Mouse (Mus musculus) heart, postnatal 0 days (tissue): ENCODE data around the gene 2310039H08Rik. TPM values are rescaled to one million over a fixed set of nuclear protein-coding genes. Genes with fewer than 3 reads are reported as not detected.

Experiments
- ATAC-seq: fragments of 200-750 bp; cut with Nextera tagmentation; 2 replicates; pipeline ENCODE4 v1.8.0; 2017; ENCODE audit warnings: low read depth, moderate number of reproducible peaks, moderate library complexity; ENCODE audit not compliant: insufficient read depth
- DNase-seq: peaks from one replicate; pipeline ENCODE4 v3.0.0-alpha.2; 2016; ENCODE audit warnings: low spot score
- H3K27ac ChIP-seq: fragments of 300-500 bp; sonication (generic); 2 replicates; pipeline ENCODE4 v1.5.1; 2014; ENCODE audit warnings: low read depth, mild to moderate bottlenecking
- H3K27me3 ChIP-seq: fragments of 300-500 bp; sonication (generic); 2 replicates; pipeline ENCODE4 v1.6.1; 2014; ENCODE audit warnings: low read length, mixed read lengths; ENCODE audit not compliant: control insufficient read depth, insufficient read depth
- H3K36me3 ChIP-seq: fragments of 300-500 bp; sonication (generic); replicated peaks from 2 replicates; pipeline ENCODE4 v1.6.1; 2014; ENCODE audit warnings: low read length, mixed read lengths; ENCODE audit not compliant: control insufficient read depth, insufficient read depth
- H3K4me1 ChIP-seq: fragments of 300-500 bp; sonication (generic); 2 replicates; pipeline ENCODE4 v1.6.1; 2014; ENCODE audit warnings: antibody characterized with exemption; ENCODE audit not compliant: control insufficient read depth, insufficient read depth
- H3K4me2 ChIP-seq: fragments of 300-500 bp; sonication (generic); 2 replicates; pipeline ENCODE4 v1.6.1; 2014; ENCODE audit warnings: low read depth, mild to moderate bottlenecking, low read length, moderate library complexity
- H3K4me3 ChIP-seq: fragments of 300-500 bp; sonication (generic); 2 replicates; pipeline ENCODE4 v1.5.1; 2014; ENCODE audit warnings: low read depth, low read length
- H3K9ac ChIP-seq: fragments of 300-500 bp; sonication (generic); replicated peaks from 2 replicates; pipeline ENCODE4 v1.6.1; 2014; ENCODE audit warnings: low read depth, low read length, mixed read lengths
- H3K9me3 ChIP-seq: fragments of 300-500 bp; sonication (generic); replicated peaks from 2 replicates; pipeline ENCODE4 v1.6.1; 2016; ENCODE audit warnings: low read length; ENCODE audit not compliant: control insufficient read depth
- CTCF ChIP-seq: IDR thresholded peaks from 2 replicates; pipeline ENCODE4 v1.5.1; 2016; ENCODE audit warnings: antibody characterized with exemption, control low read depth, low read depth
- EP300 ChIP-seq: IDR thresholded peaks from 2 replicates; pipeline ENCODE4 v1.6.1; 2016; ENCODE audit warnings: antibody characterized with exemption, low read depth
- WGBS: fragments of 180-500 bp; shearing (Covaris S2); extraction: QIAGEN DNeasy Blood & Tissue Kit; methylation state at CpG from one replicate; pipeline ENCODE4 v1.1.7; 2014; 5-methylcytosine and 5-hydroxymethylcytosine counted together
- polyA plus RNA-seq: library from polyadenylated mRNA; unstranded; fragments of >200 nt; fragmentation: Nextera tagmentation; extraction: Ambion mirVana; gene quantifications from 2 replicates; pipeline ENCODE4 v1.2.1, GENCODE M21; 2015
- total RNA-seq: library from RNA; depleted of rRNA; stranded (reverse); fragments of >200 nt; gene quantifications from 2 replicates; pipeline ENCODE4 v1.2.3, GENCODE M21; 2014; ENCODE audit warnings: low replicate concordance

The 2310039H08Rik gene
- total and polyA plus RNA-seq, 2 experiments from 2014 or later: 74.9 to 75.6 TPM

DNA sequence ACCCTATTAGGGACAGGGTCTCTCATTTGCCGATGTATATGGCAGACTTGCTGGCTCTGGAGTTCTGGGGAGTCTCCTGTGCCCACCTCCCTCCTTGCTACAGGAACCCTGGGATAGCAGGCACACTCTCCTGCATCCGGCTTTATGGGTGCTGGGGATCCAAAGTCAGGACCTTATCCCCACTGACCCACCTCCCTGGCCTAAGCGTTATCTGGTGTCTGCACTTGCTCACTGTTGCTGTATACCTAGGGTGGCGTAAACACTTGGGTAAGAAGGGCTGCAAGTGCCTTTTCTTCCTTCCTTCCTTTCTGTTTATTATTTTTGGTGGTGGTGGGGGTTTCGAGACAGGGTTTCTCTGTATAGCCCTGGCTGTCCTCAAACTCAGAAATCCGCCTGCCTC lies 31.1 kb upstream of the 2310039H08Rik start:
- H3K36me3 ChIP-seq: peaks cover 26% of the 10 kb centered on the region

DNA sequence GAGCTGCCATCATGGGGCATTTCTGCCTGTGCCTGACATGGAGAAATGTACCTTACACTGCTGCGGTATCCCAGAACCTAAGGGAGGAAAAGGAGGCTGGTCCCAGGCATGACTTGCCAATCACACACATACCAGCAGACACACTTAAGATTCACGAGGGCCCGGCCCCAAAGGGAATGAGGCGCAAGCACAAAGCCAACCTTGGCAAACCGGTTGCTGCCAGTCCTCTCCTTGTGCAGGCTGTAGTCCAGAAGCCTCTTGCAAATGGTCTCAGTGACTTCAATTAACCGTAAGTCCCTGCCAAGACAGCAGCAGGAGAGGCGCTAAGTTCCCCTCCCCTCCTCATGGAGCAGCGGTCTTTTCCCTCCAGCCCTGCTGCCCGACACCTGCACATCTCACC lies 29.4 kb upstream of the 2310039H08Rik start:
- DNase-seq: no peak
- H3K4me3 ChIP-seq: no peak overlapping the region
- H3K4me2 ChIP-seq: no peak overlapping the region
- H3K9me3 ChIP-seq: no peaks in the 10 kb centered on the region
- no peak for ATAC-seq
- H3K27ac ChIP-seq: no peak overlapping the region
- H3K27me3 ChIP-seq: no peaks in the 10 kb centered on the region
- peaks cover 28% of the 10 kb centered on the region for H3K36me3 ChIP-seq
- 82% methylated on average over 9 of the region's 9 CpGs for WGBS
- H3K9ac ChIP-seq: no peak overlapping the region
- TF ChIP-seq EP300: no peak
- TF ChIP-seq CTCF: no peak
- H3K4me1 ChIP-seq: no peaks in the 10 kb centered on the region

More for the DNA sequence above, 31.1 kb upstream of the 2310039H08Rik start:
- WGBS: 92% methylated on average over 6 of the region's 6 CpGs
- no peaks in the 10 kb centered on the region for H3K27me3 ChIP-seq
- H3K9ac ChIP-seq: no peak overlapping the region
- ATAC-seq (no peak), DNase-seq (no peak)
- H3K4me3 ChIP-seq: no peak overlapping the region
- H3K4me2 ChIP-seq: no peak overlapping the region
- H3K4me1 ChIP-seq: no peaks in the 10 kb centered on the region
- H3K9me3 ChIP-seq: no peaks in the 10 kb centered on the region
- TF ChIP-seq EP300: no peak
- no peak for TF ChIP-seq CTCF
- no peak overlapping the region for H3K27ac ChIP-seq

DNA sequence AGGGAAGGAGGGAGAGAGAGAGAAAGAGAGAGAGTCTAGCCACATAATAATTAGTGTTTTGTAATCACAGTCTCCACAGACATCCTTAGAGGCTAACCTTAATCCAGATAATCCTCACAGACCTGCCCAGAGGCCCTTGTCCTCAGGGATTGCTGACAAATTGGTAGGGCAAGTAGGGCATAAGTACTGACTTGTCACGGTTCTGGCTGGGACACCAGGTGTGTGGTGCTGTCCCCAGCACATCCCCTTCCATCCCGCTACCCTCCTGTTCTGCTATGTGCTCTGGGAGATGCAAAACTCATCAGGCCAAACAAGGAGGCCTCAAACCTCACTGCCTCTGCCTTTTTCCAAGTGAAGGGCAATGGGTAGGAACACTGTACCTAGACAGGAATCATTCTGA lies 26.9 kb upstream of the 2310039H08Rik start:
- TF ChIP-seq EP300: no peak
- TF ChIP-seq CTCF: no peak
- ATAC-seq (no peak), DNase-seq (no peak)
- Histone ChIP-seq H3K9ac (no peak overlapping the region), H3K4me1 (no peaks in the 10 kb centered on the region), H3K36me3 (peaks cover 28% of the 10 kb centered on the region), H3K27ac (no peak overlapping the region), H3K4me2 (no peak overlapping the region), H3K9me3 (no peaks in the 10 kb centered on the region), H3K4me3 (no peak overlapping the region), H3K27me3 (no peaks in the 10 kb centered on the region)
- WGBS: 75% methylated on average over 2 of the region's 2 CpGs

DNA sequence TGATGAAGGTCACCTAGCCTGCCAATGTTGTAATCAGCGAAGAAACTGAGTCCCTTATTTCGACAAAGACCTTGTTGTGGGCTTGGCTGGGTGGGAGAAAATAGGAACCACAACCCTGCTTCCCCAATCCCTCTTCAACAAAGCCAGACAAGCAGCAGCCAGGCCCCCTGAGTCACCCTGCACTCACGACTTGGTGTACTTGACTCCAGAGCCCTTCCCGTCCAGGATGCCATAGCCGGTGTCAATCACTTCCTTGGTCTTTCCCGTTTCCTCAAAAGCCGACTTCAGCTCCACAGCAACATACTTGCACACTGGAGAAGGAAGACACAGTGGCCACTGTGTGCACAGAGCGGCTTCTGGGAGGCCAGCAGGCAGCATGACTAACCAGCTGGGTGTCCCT lies 25.2 kb upstream of the 2310039H08Rik start:
- H3K9ac ChIP-seq: no peak overlapping the region
- DNase-seq: no peak
- no peak overlapping the region for H3K4me3 ChIP-seq
- H3K9me3 ChIP-seq: no peaks in the 10 kb centered on the region
- 75% methylated on average over 8 of the region's 8 CpGs for WGBS
- no peaks in the 10 kb centered on the region for H3K27me3 ChIP-seq
- peaks cover 28% of the 10 kb centered on the region for H3K36me3 ChIP-seq
- H3K4me1 ChIP-seq: 0 out of 2 replicates have a peak, but pooled peaks cover 7% of the 10 kb centered on the region
- TF ChIP-seq EP300 (no peak), CTCF (no peak)
- no peak overlapping the region for H3K4me2 ChIP-seq
- no peak for ATAC-seq
- no peak overlapping the region for H3K27ac ChIP-seq

DNA sequence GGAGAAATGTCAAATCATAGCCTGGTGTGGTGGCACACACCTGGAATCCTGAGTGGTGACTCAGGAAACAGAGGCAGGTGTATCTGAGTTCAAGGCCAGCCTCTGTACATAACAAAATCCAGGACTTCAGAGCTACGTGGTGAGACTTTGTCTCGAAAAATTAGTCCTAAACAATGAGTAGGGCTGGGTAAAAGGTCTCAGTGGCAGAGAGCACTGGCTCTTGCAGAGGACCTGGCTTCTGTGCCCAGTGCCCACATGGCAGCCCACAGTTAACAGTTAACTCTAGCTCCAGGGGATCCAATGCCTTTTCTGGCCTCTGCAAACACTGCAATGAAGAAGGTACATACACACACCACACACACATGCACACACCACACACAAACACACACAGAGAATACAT lies 24.6 kb upstream of the 2310039H08Rik start:
- peaks cover 24% of the 10 kb centered on the region for H3K36me3 ChIP-seq
- H3K27ac ChIP-seq: no peak overlapping the region
- WGBS: 93% methylated on average over 2 of the region's 2 CpGs
- TF ChIP-seq CTCF (no peak), EP300 (no peak)
- DNase-seq: no peak
- no peak overlapping the region for H3K4me2 ChIP-seq
- no peaks in the 10 kb centered on the region for H3K9me3 ChIP-seq
- no peaks in the 10 kb centered on the region for H3K27me3 ChIP-seq
- H3K4me3 ChIP-seq: no peak overlapping the region
- no peak overlapping the region for H3K9ac ChIP-seq
- 0 out of 2 replicates have a peak, but pooled peaks cover 7% of the 10 kb centered on the region for H3K4me1 ChIP-seq
- ATAC-seq: no peak

DNA sequence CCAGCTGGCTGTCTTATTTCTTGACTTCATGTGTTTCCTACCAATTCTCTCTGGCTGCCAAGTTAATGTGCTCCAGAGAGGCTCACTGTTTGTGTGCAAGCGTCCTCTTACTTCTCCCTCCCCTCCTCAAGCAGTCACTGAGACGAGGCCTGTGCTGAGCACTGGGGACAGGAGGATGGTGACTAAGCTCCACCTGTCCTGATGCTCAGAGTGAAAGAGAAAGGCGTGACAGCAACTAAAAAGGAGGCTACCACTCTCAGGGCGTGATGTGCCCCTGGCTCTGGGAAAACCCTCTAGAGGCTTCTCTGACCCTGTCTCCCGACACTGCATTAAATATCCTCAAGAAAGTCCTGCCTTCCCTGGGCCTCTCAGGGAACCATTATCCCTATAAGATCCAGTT lies 23.2 kb upstream of the 2310039H08Rik start:
- Histone ChIP-seq H3K9me3 (no peaks in the 10 kb centered on the region), H3K4me1 (0 out of 2 replicates have a peak, but pooled peaks cover 7% of the 10 kb centered on the region), H3K4me3 (no peak overlapping the region), H3K9ac (no peak overlapping the region), H3K27me3 (no peaks in the 10 kb centered on the region), H3K27ac (no peak overlapping the region), H3K36me3 (peaks cover 15% of the 10 kb centered on the region), H3K4me2 (no peak overlapping the region)
- WGBS: 89% methylated on average over 5 of the region's 5 CpGs
- DNase-seq (no peak), ATAC-seq (no peak)
- no peak for TF ChIP-seq CTCF
- no peak for TF ChIP-seq EP300
